Mouse (Mus musculus): Measurements from ENCODE around the gene Gstm3. TPM values are rescaled to one million over a fixed set of nuclear protein-coding genes. Genes with fewer than 3 reads are reported as not detected.

Gstm3 gene
- polyA plus RNA-seq, 1 experiment from 2014 or later: 0.17 TPM

GRCm38 (mm10) chr3:107935888-107936287, 33.2 kb downstream of the Gstm3 start:
- no peak for TF ChIP-seq CTCF (IDR thresholded peaks at IDR 0.05; ENCODE audit: low read depth)
- DNase-seq (ENCODE audit: low spot score) (no peak), ATAC-seq (replicated peaks; ENCODE audit: low FRiP score, low read depth) (no peak)
- H3K4me1 ChIP-seq (replicated peaks; ENCODE audit: insufficient read depth, low read length): 0 out of 2 replicates have a peak, but pooled peaks cover 3% of the 10 kb centered on the region
- H3K27ac ChIP-seq: no peak overlapping the region
- no peaks in the 10 kb centered on the region for H3K27me3 ChIP-seq (ENCODE audit: insufficient read depth, low read length)
- H3K4me2 ChIP-seq (ENCODE audit: low read length): no peak overlapping the region
- H3K36me3 ChIP-seq (ENCODE audit: insufficient read depth, low read length): no peaks in the 10 kb centered on the region
- no peak overlapping the region for H3K4me3 ChIP-seq (replicated peaks; ENCODE audit: low read depth, low read length)
- H3K9me3 ChIP-seq (replicated peaks; ENCODE audit: low read length): no peaks in the 10 kb centered on the region
- whole genome bisulfite sequencing: 69% methylated on average over 3 of the region's 3 CpGs
- no peak overlapping the region for H3K9ac ChIP-seq (ENCODE audit: low read depth, low read length)

- no peak overlapping the region for H3K27ac ChIP-seq
- no peak for TF ChIP-seq CTCF (IDR thresholded peaks at IDR 0.05; ENCODE audit: low read depth)
- 85% methylated on average over 3 of the region's 3 CpGs for WGBS
- ATAC-seq (replicated peaks; ENCODE audit: low FRiP score, low read depth) (no peak), DNase-seq (ENCODE audit: low spot score) (no peak)
- H3K4me2 ChIP-seq (ENCODE audit: low read length): no peak overlapping the region
- H3K4me3 ChIP-seq (replicated peaks; ENCODE audit: low read depth, low read length): no peak overlapping the region
- H3K36me3 ChIP-seq (ENCODE audit: insufficient read depth, low read length): no peaks in the 10 kb centered on the region
- no peak overlapping the region for H3K9ac ChIP-seq (ENCODE audit: low read depth, low read length)
- no peaks in the 10 kb centered on the region for H3K27me3 ChIP-seq (ENCODE audit: insufficient read depth, low read length)
- no peaks in the 10 kb centered on the region for H3K9me3 ChIP-seq (replicated peaks; ENCODE audit: low read length)
- 0 out of 2 replicates have a peak, but pooled peaks cover 3% of the 10 kb centered on the region for H3K4me1 ChIP-seq (replicated peaks; ENCODE audit: insufficient read depth, low read length)
These were observed 33.8 kb downstream of the Gstm3 start for GRCm38 (mm10) chr3:107935268-107935667.

GRCm38 (mm10) chr3:107932128-107932527, 37.0 kb downstream of the Gstm3 start:
- H3K4me1 ChIP-seq (replicated peaks; ENCODE audit: insufficient read depth, low read length): no peaks in the 10 kb centered on the region
- no peak for ATAC-seq (replicated peaks; ENCODE audit: low FRiP score, low read depth)
- no peak for DNase-seq (ENCODE audit: low spot score)
- 71% methylated on average over 6 of the region's 6 CpGs for WGBS
- no peaks in the 10 kb centered on the region for H3K9me3 ChIP-seq (replicated peaks; ENCODE audit: low read length)
- H3K27me3 ChIP-seq (ENCODE audit: insufficient read depth, low read length): no peaks in the 10 kb centered on the region
- TF ChIP-seq CTCF (IDR thresholded peaks at IDR 0.05; ENCODE audit: low read depth): no peak
- H3K36me3 ChIP-seq (ENCODE audit: insufficient read depth, low read length): no peaks in the 10 kb centered on the region
- H3K4me2 ChIP-seq (ENCODE audit: low read length): no peak overlapping the region
- no peak overlapping the region for H3K4me3 ChIP-seq (replicated peaks; ENCODE audit: low read depth, low read length)
- H3K9ac ChIP-seq (ENCODE audit: low read depth, low read length): no peak overlapping the region
- H3K27ac ChIP-seq: no peak overlapping the region

GRCm38 (mm10) chr3:107931670-107932069, 37.4 kb downstream of the Gstm3 start, which contains the start of gene Gstm7:
Gstm7 (minus strand) TSS chr3:107931817.
- Histone ChIP-seq H3K4me1 (replicated peaks; ENCODE audit: insufficient read depth, low read length) (no peaks in the 10 kb centered on the region), H3K36me3 (ENCODE audit: insufficient read depth, low read length) (no peaks in the 10 kb centered on the region), H3K9me3 (replicated peaks; ENCODE audit: low read length) (no peaks in the 10 kb centered on the region), H3K4me2 (ENCODE audit: low read length) (peak within 1 kb of the TSS; percentile 36), H3K27me3 (ENCODE audit: insufficient read depth, low read length) (no peaks in the 10 kb centered on the region), H3K27ac (no peak within 1 kb of the TSS), H3K4me3 (replicated peaks; ENCODE audit: low read depth, low read length) (peak within 1 kb of the TSS; percentile 15; the same call in 1 of the 2 replicates), H3K9ac (ENCODE audit: low read depth, low read length) (no peak within 1 kb of the TSS)
- TF ChIP-seq CTCF (IDR thresholded peaks at IDR 0.05; ENCODE audit: low read depth): peak; percentile 51; the same call in 1 of the 2 replicates
- 9% methylated on average over 10 of the region's 10 CpGs for WGBS
- peak; percentile 97 for ATAC-seq (replicated peaks; ENCODE audit: low FRiP score, low read depth)
- peak; percentile 96 for DNase-seq (ENCODE audit: low spot score)

- H3K4me2 ChIP-seq (ENCODE audit: low read length): peak overlapping the region; percentile 36
- H3K4me1 ChIP-seq (replicated peaks; ENCODE audit: insufficient read depth, low read length): no peaks in the 10 kb centered on the region
- TF ChIP-seq CTCF (IDR thresholded peaks at IDR 0.05; ENCODE audit: low read depth): no peak
- H3K27ac ChIP-seq: no peak overlapping the region
- H3K4me3 ChIP-seq (replicated peaks; ENCODE audit: low read depth, low read length): peak overlapping the region; percentile 15; the same call in 1 of the 2 replicates
- no peak overlapping the region for H3K9ac ChIP-seq (ENCODE audit: low read depth, low read length)
- WGBS: 67% methylated on average over 2 of the region's 2 CpGs
- no peaks in the 10 kb centered on the region for H3K27me3 ChIP-seq (ENCODE audit: insufficient read depth, low read length)
- no peaks in the 10 kb centered on the region for H3K36me3 ChIP-seq (ENCODE audit: insufficient read depth, low read length)
- no peaks in the 10 kb centered on the region for H3K9me3 ChIP-seq (replicated peaks; ENCODE audit: low read length)
- no peak for DNase-seq (ENCODE audit: low spot score)
- no peak for ATAC-seq (replicated peaks; ENCODE audit: low FRiP score, low read depth)
These were observed 37.9 kb downstream of the Gstm3 start for GRCm38 (mm10) chr3:107931134-107931533.

- H3K27me3 ChIP-seq (ENCODE audit: insufficient read depth, low read length): no peaks in the 10 kb centered on the region
- WGBS: 85% methylated on average over 4 of the region's 4 CpGs
- no peaks in the 10 kb centered on the region for H3K36me3 ChIP-seq (ENCODE audit: insufficient read depth, low read length)
- no peak overlapping the region for H3K4me3 ChIP-seq (replicated peaks; ENCODE audit: low read depth, low read length)
- no peak overlapping the region for H3K27ac ChIP-seq
- no peaks in the 10 kb centered on the region for H3K9me3 ChIP-seq (replicated peaks; ENCODE audit: low read length)
- DNase-seq (ENCODE audit: low spot score) (no peak), ATAC-seq (replicated peaks; ENCODE audit: low FRiP score, low read depth) (no peak)
- no peak for TF ChIP-seq CTCF (IDR thresholded peaks at IDR 0.05; ENCODE audit: low read depth)
- H3K4me1 ChIP-seq (replicated peaks; ENCODE audit: insufficient read depth, low read length): no peaks in the 10 kb centered on the region
- H3K9ac ChIP-seq (ENCODE audit: low read depth, low read length): no peak overlapping the region
- no peak overlapping the region for H3K4me2 ChIP-seq (ENCODE audit: low read length)
These were observed 39.4 kb downstream of the Gstm3 start for GRCm38 (mm10) chr3:107929731-107930130.

- 78% methylated on average over 4 of the region's 4 CpGs for WGBS
- no peak for ATAC-seq (replicated peaks; ENCODE audit: low FRiP score, low read depth)
These were observed 39.8 kb downstream of the Gstm3 start for GRCm38 (mm10) chr3:107929243-107929642.

More at GRCm38 (mm10) chr3:107929243-107929642, 39.8 kb downstream of the Gstm3 start:
- no peaks in the 10 kb centered on the region for H3K27me3 ChIP-seq (ENCODE audit: insufficient read depth, low read length)
- no peak for TF ChIP-seq CTCF (IDR thresholded peaks at IDR 0.05; ENCODE audit: low read depth)
- no peak overlapping the region for H3K4me3 ChIP-seq (replicated peaks; ENCODE audit: low read depth, low read length)
- H3K9ac ChIP-seq (ENCODE audit: low read depth, low read length): no peak overlapping the region
- H3K9me3 ChIP-seq (replicated peaks; ENCODE audit: low read length): no peaks in the 10 kb centered on the region
- no peak overlapping the region for H3K4me2 ChIP-seq (ENCODE audit: low read length)
- H3K4me1 ChIP-seq (replicated peaks; ENCODE audit: insufficient read depth, low read length): no peaks in the 10 kb centered on the region
- DNase-seq (ENCODE audit: low spot score): no peak
- no peaks in the 10 kb centered on the region for H3K36me3 ChIP-seq (ENCODE audit: insufficient read depth, low read length)
- no peak overlapping the region for H3K27ac ChIP-seq

Measured in kidney, postnatal 0 days (tissue).